Mouse (Mus musculus) mesoderm, embryonic 11.5 days (tissue): ENCODE measurements at regions not wholly inside any gene's neighbourhood (a gene's known extent, or its start where the extent isn't known, plus 50 kb on each side); places are given as distances from the start of the nearest gene placed in this dataset.

ENCODE experiments used
- DNase-seq: peaks from one replicate; pipeline ENCODE4 v3.0.0-alpha.2; 2012; ENCODE audit warnings: low read depth, low spot score

- DNase-seq = no peak
Measured at GRCm38 (mm10) chr4:105459991-105460688, 303.0 kb downstream of the Plpp3 start.

GRCm38 (mm10) chr4:105460689-105461005 is 303.5 kb downstream of the Plpp3 start:
- no peak for DNase-seq

GRCm38 (mm10) chr4:105467811-105468210 is 310.7 kb downstream of the Plpp3 start:
- DNase-seq = no peak

- DNase-seq = no peak
Measured at GRCm38 (mm10) chr4:105469300-105469821, 312.2 kb downstream of the Plpp3 start.

GRCm38 (mm10) chr4:105474765-105475560 is 314.7 kb upstream of the Gm12728 start:
- DNase-seq = peak; percentile 87

- DNase-seq = no peak
Measured at GRCm38 (mm10) chr4:105476332-105476731, 313.3 kb upstream of the Gm12728 start.

GRCm38 (mm10) chr4:105486376-105486775 is 303.3 kb upstream of the Gm12728 start:
- no peak for DNase-seq

GRCm38 (mm10) chr4:105496176-105496575 is 293.5 kb upstream of the Gm12728 start:
- no peak for DNase-seq

GRCm38 (mm10) chr4:105506190-105506589 is 283.5 kb upstream of the Gm12728 start:
- no peak for DNase-seq

- no peak for DNase-seq
Measured at GRCm38 (mm10) chr4:105507221-105507620, 282.4 kb upstream of the Gm12728 start.

GRCm38 (mm10) chr4:105509091-105509490 is 280.6 kb upstream of the Gm12728 start:
- DNase-seq = no peak

GRCm38 (mm10) chr4:105510406-105510805 is 279.3 kb upstream of the Gm12728 start:
- no peak for DNase-seq

GRCm38 (mm10) chr4:105525135-105525534 is 264.5 kb upstream of the Gm12728 start:
- no peak for DNase-seq

GRCm38 (mm10) chr4:105526755-105527154 is 262.9 kb upstream of the Gm12728 start:
- DNase-seq = no peak

GRCm38 (mm10) chr4:105527316-105527715 is 262.4 kb upstream of the Gm12728 start:
- no peak for DNase-seq

GRCm38 (mm10) chr4:105531651-105532425 is 257.8 kb upstream of the Gm12728 start:
- DNase-seq = no peak

- DNase-seq = no peak
Measured at GRCm38 (mm10) chr4:105535451-105535850, 254.2 kb upstream of the Gm12728 start.

- no peak for DNase-seq
Measured at GRCm38 (mm10) chr4:105545486-105545885, 244.2 kb upstream of the Gm12728 start.

GRCm38 (mm10) chr4:105549744-105550440 is 239.8 kb upstream of the Gm12728 start:
- no peak for DNase-seq

GRCm38 (mm10) chr4:105551966-105552685 is 237.5 kb upstream of the Gm12728 start:
- DNase-seq = no peak

- no peak for DNase-seq
Measured at GRCm38 (mm10) chr4:105554994-105555393, 234.7 kb upstream of the Gm12728 start.
